Mouse (Mus musculus) stomach, embryonic 16.5 days (tissue): ENCODE results near the gene Ccm2. TPM values are rescaled to one million over a fixed set of nuclear protein-coding genes. Genes with fewer than 3 reads are reported as not detected.

ENCODE experiments used
- ATAC-seq: fragments of 200-750 bp; cut with Nextera tagmentation; 2 replicates; pipeline ENCODE4 v1.8.0; 2017; ENCODE audit warnings: moderate number of reproducible peaks, moderate TSS enrichment; ENCODE audit not compliant: insufficient read depth, low FRiP score
- H3K27ac ChIP-seq: fragments of 300-500 bp; sonication (generic); 2 replicates; pipeline ENCODE4 v1.5.1; 2014; ENCODE audit warnings: low read length
- H3K27me3 ChIP-seq: fragments of 300-500 bp; sonication (generic); 2 replicates; pipeline ENCODE4 v1.6.1; 2014; ENCODE audit warnings: low read length, control low read depth, mixed read lengths; ENCODE audit not compliant: control insufficient read depth, insufficient read depth
- H3K36me3 ChIP-seq: fragments of 300-500 bp; sonication (generic); 2 replicates; pipeline ENCODE4 v1.6.1; 2014; ENCODE audit warnings: low read length; ENCODE audit not compliant: control insufficient read depth, insufficient read depth
- H3K4me1 ChIP-seq: fragments of 300-500 bp; sonication (generic); 2 replicates; pipeline ENCODE4 v1.6.1; 2014; ENCODE audit warnings: low read length, control low read depth, mixed read lengths; ENCODE audit not compliant: control insufficient read depth, insufficient read depth
- H3K4me2 ChIP-seq: fragments of 300-500 bp; sonication (generic); 2 replicates; pipeline ENCODE4 v1.6.1; 2014; ENCODE audit warnings: low read depth, low read length, mixed read lengths
- H3K4me3 ChIP-seq: fragments of 300-500 bp; sonication (generic); replicated peaks from 2 replicates; pipeline ENCODE4 v1.5.1; 2014; ENCODE audit warnings: mild to moderate bottlenecking, low read length
- H3K9ac ChIP-seq: fragments of 300-500 bp; sonication (generic); 2 replicates; pipeline ENCODE4 v1.6.1; 2014; ENCODE audit warnings: low read length
- H3K9me3 ChIP-seq: fragments of 300-500 bp; sonication (generic); replicated peaks from 2 replicates; pipeline ENCODE4 v1.6.1; 2016; ENCODE audit warnings: low read length, control low read depth; ENCODE audit not compliant: control insufficient read depth
- WGBS: fragments of 180-500 bp; shearing (Covaris S2); extraction: QIAGEN DNeasy Blood & Tissue Kit; methylation state at CpG from one replicate; pipeline ENCODE4 v1.1.7; 2014; 5-methylcytosine and 5-hydroxymethylcytosine counted together
- polyA plus RNA-seq: library from polyadenylated mRNA; unstranded; fragments of >200 nt; fragmentation: Nextera tagmentation; extraction: Ambion mirVana; gene quantifications from 2 replicates; pipeline ENCODE4 v1.2.1, GENCODE M21; 2015

The Ccm2 gene
- polyA plus RNA-seq, 1 experiment from 2014 or later, result 66.5 TPM

DNA sequence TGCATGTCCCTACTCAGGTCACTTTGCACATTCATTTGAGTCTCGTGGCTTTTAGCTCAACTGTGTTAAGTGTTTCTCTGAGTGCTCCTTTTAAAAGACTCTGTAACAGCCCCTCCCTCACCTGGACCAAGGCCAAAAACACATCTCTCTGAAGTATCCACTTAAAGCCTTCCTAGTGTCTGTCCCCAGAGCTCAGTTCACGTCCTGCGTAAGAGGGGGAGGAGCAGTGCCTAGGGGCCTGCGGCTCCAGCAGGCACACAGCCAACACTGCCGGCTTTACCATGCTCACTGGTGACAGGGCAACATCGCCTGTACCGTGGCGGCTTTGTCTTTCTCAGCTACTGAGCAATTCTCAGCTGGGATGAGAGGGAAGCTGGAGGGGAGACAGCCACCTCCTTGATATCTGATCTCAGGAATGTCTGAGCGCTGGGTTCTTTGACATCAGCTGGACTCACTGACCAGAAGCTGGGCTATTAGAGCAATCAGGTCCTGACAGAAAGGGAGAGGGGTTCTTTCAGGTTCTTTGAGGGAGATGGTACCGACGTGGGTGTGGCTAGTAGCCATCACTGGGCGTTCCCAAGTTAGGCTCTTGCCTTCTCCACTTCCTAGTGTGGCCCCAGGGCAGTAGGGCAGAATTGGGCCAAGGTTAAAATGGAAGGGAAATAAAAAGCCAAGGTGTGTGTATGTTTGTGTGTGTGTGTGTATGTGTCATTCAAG lies 57.4 kb downstream of the Ccm2 start:
- Histone ChIP-seq H3K4me1 (peaks cover 19% of the 10 kb centered on the region), H3K4me2 (peak overlapping the region; percentile 61), H3K36me3 (no peaks in the 10 kb centered on the region), H3K27ac (no peak overlapping the region), H3K9ac (peak overlapping the region; percentile 43; the same call in 1 of the 2 replicates), H3K27me3 (peaks cover 16% of the 10 kb centered on the region), H3K4me3 (peak overlapping the region; percentile 42), H3K9me3 (no peaks in the 10 kb centered on the region)
- WGBS, result 20% methylated on average over 12 of the region's 12 CpGs
- peak; percentile 56; the same call in 1 of the 2 replicates for ATAC-seq

DNA sequence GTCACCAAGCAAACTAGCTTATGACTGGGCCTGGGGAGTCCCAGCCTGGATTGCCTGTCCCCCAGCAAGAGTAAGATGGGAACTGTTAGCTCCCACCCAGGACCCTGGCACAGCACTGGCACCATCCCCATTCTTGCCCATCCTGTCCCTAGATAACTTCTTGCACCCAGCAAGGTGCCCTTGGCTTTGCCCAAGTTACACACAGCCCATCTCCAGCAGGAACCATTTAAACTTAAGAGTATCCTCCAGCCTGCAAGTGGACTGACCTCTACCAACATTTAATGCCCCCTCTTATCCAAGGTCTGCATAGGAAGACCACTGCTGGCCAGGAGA lies 57.9 kb downstream of the Ccm2 start:
- Histone ChIP-seq H3K27ac (no peak overlapping the region), H3K4me2 (peak overlapping the region; percentile 61), H3K9me3 (no peaks in the 10 kb centered on the region), H3K27me3 (peaks cover 16% of the 10 kb centered on the region), H3K9ac (peak overlapping the region; percentile 32), H3K4me3 (peak overlapping the region; percentile 42), H3K36me3 (no peaks in the 10 kb centered on the region), H3K4me1 (peaks cover 19% of the 10 kb centered on the region)
- ATAC-seq, result no peak

DNA sequence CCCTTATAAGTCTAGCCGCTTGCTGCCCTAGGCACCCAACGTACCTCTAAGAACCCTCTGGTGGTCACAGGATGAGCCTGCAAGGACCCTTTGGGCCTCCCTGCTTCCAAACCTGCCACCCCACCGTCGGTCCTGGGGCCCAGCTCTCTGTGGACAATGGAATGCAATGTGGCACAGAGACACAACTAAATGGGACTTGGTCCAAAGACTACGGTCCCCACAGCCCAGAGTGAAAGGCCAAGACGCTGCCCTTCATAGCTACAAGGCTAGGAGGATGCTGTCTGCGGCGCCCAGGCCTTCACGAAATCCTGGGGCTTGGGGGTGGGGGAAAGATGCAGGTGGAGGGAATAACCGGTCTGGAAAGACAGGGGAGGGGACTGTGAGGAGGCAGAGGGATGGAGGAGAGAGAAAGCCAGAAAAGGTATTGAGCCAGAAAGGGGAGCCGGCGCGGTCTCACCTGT lies 58.4 kb downstream of the Ccm2 start:
- no peak for ATAC-seq
- 18% methylated on average over 12 of the region's 13 CpGs for WGBS
- peak overlapping the region; percentile 61 for H3K4me2 ChIP-seq
- H3K9ac ChIP-seq, result peak overlapping the region; percentile 59
- peak overlapping the region; percentile 1; the same call in 1 of the 2 replicates for H3K27ac ChIP-seq
- H3K4me1 ChIP-seq, result peaks cover 19% of the 10 kb centered on the region
- peak overlapping the region; percentile 42 for H3K4me3 ChIP-seq
- H3K27me3 ChIP-seq, result peaks cover 16% of the 10 kb centered on the region
- H3K36me3 ChIP-seq, result no peaks in the 10 kb centered on the region
- no peaks in the 10 kb centered on the region for H3K9me3 ChIP-seq

DNA sequence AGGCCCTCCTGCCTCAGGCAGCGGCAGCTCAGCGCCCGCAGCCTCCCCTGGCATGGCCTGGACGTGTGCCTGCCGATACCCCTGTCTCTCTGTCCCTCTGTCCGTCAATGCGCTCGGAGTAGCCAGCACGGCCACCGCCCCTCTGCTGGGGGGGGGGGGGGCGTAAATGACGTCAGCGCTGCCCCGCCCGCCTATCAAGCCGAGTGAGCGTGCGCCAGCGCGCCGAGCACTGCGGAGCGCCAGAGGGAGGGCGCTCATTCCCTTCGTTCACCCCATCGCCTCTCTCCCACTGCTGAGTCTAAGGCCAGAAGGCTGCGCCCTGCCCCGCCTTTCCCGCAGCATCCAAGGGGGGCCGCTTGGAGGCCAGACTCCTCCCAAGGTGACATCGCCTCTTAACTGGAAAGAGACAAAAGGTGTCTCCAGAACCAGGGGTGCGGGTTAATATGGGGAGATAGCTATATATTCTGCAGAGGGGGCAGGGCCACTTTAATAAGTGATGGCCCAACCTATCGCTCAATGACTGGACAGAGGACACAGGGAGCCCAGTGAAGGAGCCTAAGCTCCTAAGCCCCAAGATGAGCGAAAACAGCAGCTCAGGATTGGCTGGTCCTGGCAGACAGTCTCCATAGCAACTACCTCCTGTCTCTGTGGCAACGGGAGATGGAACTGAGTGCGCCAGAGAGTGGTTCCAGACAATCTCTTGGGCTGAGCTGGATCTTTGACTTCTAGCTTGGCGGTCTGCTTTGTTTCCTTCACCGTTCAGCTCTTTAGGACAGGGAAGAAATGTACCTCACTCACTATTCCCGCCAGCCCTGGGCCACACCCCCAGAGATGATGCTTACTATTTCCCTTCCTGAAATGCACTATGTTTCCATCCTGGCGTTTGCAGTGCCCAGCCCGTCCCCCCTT lies 59.1 kb downstream of the Ccm2 start, which contains the start of gene Nacad:
Gene Nacad, minus strand, starts transcription at position 563 of the 909 bp plus-strand sequence.
- peaks cover 19% of the 10 kb centered on the region for H3K4me1 ChIP-seq
- peak; percentile 74 for ATAC-seq
- peak within 1 kb of the TSS; percentile 59 for H3K9ac ChIP-seq
- H3K9me3 ChIP-seq, result no peaks in the 10 kb centered on the region
- H3K27me3 ChIP-seq, result peaks cover 16% of the 10 kb centered on the region
- peak within 1 kb of the TSS; percentile 42 for H3K4me3 ChIP-seq
- WGBS, result 7% methylated on average over 34 of the region's 41 CpGs
- H3K27ac ChIP-seq, result peak within 1 kb of the TSS; percentile 1; the same call in 1 of the 2 replicates
- H3K4me2 ChIP-seq, result peak within 1 kb of the TSS; percentile 61
- H3K36me3 ChIP-seq, result no peaks in the 10 kb centered on the region

DNA sequence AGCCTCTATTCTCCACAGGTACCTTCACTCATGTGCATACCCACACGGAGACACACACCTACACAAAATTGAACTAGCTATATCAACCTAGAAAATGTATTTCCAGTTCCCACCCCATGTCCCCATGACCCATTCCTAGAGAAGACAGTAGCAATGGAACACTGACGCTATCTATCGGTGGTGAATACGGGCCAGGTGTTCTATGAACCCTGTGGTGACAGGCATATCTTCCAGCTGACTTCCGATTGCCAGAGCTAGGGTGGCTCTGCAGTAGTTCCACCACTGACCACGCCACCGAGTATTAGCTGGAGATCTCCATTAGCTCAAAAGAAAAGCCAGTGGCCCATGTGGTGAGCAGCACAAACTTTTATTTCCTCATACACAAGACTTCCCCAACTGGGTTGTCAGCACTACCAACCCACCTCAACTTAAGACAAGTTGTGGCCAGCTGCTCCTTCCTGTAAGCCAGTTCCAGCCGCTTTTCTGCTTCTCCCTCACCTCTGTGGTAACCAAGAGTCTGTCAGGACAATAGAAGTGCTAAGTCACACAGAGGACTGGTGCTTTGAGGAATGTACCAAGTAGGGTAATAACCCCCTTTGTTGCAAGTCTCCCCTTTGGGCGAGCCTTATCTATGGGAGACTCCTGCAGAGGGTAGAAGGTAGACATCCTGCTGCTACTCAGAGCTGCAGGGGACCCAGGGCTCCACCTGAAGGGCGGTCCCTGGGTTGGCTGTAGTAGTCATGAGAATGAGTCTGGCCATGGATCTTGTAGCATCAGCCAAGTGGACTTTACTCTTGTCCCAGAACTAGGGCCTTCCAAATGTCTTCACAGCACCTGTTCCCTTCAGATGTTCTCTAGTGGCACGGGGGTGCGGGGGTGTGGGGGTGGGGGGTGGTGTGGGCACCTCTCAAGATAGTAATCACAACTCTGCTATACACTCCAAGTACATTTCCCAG lies 68.8 kb downstream of the Ccm2 start:
- Histone ChIP-seq H3K9ac (no peak overlapping the region), H3K4me3 (no peak overlapping the region), H3K36me3 (peaks cover 54% of the 10 kb centered on the region), H3K4me2 (no peak overlapping the region), H3K27me3 (no peaks in the 10 kb centered on the region), H3K9me3 (no peaks in the 10 kb centered on the region), H3K27ac (no peak overlapping the region), H3K4me1 (no peaks in the 10 kb centered on the region)
- WGBS, result 88% methylated on average over 12 of the region's 12 CpGs
- ATAC-seq, result no peak

DNA sequence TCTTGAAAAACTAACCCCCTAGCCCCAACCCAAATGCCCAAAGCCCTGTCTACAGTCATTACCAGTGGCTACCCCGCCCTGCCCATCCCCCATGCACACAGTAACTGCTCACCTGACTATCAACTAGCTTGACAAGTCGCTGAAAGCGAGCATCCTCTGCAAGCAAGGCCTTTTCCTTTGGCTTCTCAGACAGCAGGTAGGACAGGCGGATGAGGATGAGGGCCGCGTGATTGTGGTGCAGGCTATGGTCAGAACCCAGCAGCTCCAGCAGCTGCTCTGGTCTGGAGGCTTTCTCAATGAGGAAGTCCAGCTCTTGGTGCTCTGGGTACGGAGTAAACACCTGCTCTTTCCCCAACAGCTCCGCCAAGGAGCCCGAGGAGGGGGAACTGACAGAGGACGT lies 77.0 kb downstream of the Ccm2 start:
- ATAC-seq, result no peak
- peak overlapping the region; percentile 58 for H3K4me3 ChIP-seq
- H3K9me3 ChIP-seq, result no peaks in the 10 kb centered on the region
- peak overlapping the region; percentile 83 for H3K4me2 ChIP-seq
- 79% methylated on average over 10 of the region's 10 CpGs for WGBS
- H3K27ac ChIP-seq, result no peak overlapping the region
- peaks cover 23% of the 10 kb centered on the region; the same call in 1 of the 2 replicates for H3K36me3 ChIP-seq
- no peaks in the 10 kb centered on the region for H3K27me3 ChIP-seq
- H3K4me1 ChIP-seq, result peaks cover 19% of the 10 kb centered on the region
- H3K9ac ChIP-seq, result no peak overlapping the region

DNA sequence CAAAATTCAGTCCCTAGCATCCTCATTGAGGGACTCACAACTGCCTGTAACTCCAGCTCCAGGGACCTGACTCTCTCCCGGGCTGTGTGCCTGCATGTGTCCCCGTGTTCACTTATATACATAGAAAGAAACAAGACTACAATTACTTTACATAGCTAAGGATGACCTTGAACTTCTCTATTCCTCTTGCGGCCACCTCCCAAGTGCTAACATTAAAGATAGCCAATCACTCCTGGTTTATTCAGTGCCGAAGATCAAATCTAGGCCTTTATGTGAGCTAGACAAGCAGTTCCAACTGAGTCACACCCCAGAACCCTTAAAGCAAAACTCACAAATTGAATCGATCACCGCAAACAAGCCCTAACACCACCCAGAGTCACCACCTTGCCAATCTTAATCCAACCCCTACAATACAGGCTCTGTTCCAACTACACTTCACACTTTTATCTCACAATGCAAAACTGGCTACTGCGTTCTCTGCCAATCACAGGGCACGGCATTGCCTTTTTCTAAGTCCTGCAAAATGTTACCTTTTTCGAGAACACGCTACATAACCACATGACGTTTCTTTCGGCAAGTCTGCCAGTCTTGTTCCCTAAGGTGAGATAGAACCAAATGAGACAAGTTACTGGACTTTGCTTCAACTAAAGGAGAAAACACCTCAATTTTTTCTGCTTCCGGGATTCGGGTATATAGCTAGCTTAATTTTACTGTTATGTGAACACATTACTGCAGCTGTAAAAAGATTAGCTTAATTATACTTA lies 78.1 kb downstream of the Ccm2 start:
- 0 out of 2 replicates have a peak, but pooled peaks have one; percentile 4 for ATAC-seq
- H3K27me3 ChIP-seq, result no peaks in the 10 kb centered on the region
- H3K9me3 ChIP-seq, result no peaks in the 10 kb centered on the region
- 54% methylated on average over 14 of the region's 14 CpGs for WGBS
- H3K36me3 ChIP-seq, result peaks cover 14% of the 10 kb centered on the region; the same call in 1 of the 2 replicates
- H3K9ac ChIP-seq, result peak overlapping the region; percentile 81
- H3K4me2 ChIP-seq, result peak overlapping the region; percentile 83
- H3K4me1 ChIP-seq, result peaks cover 19% of the 10 kb centered on the region
- H3K4me3 ChIP-seq, result peak overlapping the region; percentile 58
- no peak overlapping the region for H3K27ac ChIP-seq
